Mouse (Mus musculus) hindbrain, embryonic 14.5 days (tissue): ENCODE measurements around the gene Sh3gl2. TPM values are rescaled to one million over a fixed set of nuclear protein-coding genes. Genes with fewer than 3 reads are reported as not detected.

Experiments
- ATAC-seq: fragments of 200-750 bp; cut with Nextera tagmentation; 2 replicates; pipeline ENCODE4 v1.8.0; 2017; ENCODE audit warnings: moderate number of reproducible peaks, mild to moderate bottlenecking, moderate TSS enrichment, moderate library complexity; ENCODE audit not compliant: low FRiP score
- DNase-seq: peaks from one replicate; pipeline ENCODE4 v3.0.0-alpha.2; 2015; ENCODE audit warnings: low spot score
- H3K27ac ChIP-seq: fragments of 300-500 bp; sonication (generic); 2 replicates; pipeline ENCODE4 v1.5.1; 2014; ENCODE audit warnings: mild to moderate bottlenecking, moderate library complexity
- H3K27me3 ChIP-seq: fragments of 300-500 bp; sonication (generic); 2 replicates; pipeline ENCODE4 v1.6.1; 2014; ENCODE audit warnings: mild to moderate bottlenecking, low read length, mixed read lengths; ENCODE audit not compliant: control insufficient read depth, insufficient read depth
- H3K36me3 ChIP-seq: fragments of 300-500 bp; sonication (generic); replicated peaks from 2 replicates; pipeline ENCODE4 v1.6.1; 2014; ENCODE audit not compliant: control insufficient read depth, insufficient read depth
- H3K4me1 ChIP-seq: fragments of 300-500 bp; sonication (generic); replicated peaks from 2 replicates; pipeline ENCODE4 v1.6.1; 2014; ENCODE audit warnings: antibody characterized with exemption, low read length, mixed read lengths; ENCODE audit not compliant: control insufficient read depth, insufficient read depth
- H3K4me2 ChIP-seq: fragments of 300-500 bp; sonication (generic); replicated peaks from 2 replicates; pipeline ENCODE4 v1.6.1; 2014; ENCODE audit warnings: mild to moderate bottlenecking, moderate library complexity
- H3K4me3 ChIP-seq: fragments of 300-500 bp; sonication (generic); replicated peaks from 2 replicates; pipeline ENCODE4 v1.5.1; 2014; ENCODE audit warnings: mild to moderate bottlenecking, low read length
- H3K9ac ChIP-seq: fragments of 300-500 bp; sonication (generic); 2 replicates; pipeline ENCODE4 v1.6.1; 2014
- H3K9me3 ChIP-seq: fragments of 300-500 bp; sonication (generic); 2 replicates; pipeline ENCODE4 v1.6.1; 2016; ENCODE audit warnings: low read length; ENCODE audit not compliant: control insufficient read depth
- WGBS: fragments of 180-500 bp; shearing (Covaris S2); extraction: QIAGEN DNeasy Blood & Tissue Kit; methylation state at CpG from one replicate; pipeline ENCODE4 v1.1.7; 2014; 5-methylcytosine and 5-hydroxymethylcytosine counted together
- polyA plus RNA-seq: library from polyadenylated mRNA; unstranded; fragments of >200 nt; fragmentation: Nextera tagmentation; extraction: Ambion mirVana; gene quantifications from 2 replicates; pipeline ENCODE4 v1.2.1, GENCODE M21; 2014

The Sh3gl2 gene
- polyA plus RNA-seq, 1 experiment from 2014 or later, result 97.4 TPM

- Histone ChIP-seq H3K4me3 (no peak overlapping the region), H3K4me1 (peaks cover 5% of the 10 kb centered on the region; the same call in 1 of the 2 replicates), H3K27me3 (no peaks in the 10 kb centered on the region), H3K27ac (no peak overlapping the region), H3K9ac (no peak overlapping the region), H3K4me2 (no peak overlapping the region), H3K36me3 (no peaks in the 10 kb centered on the region), H3K9me3 (no peaks in the 10 kb centered on the region)
- DNase-seq (no peak), ATAC-seq (no peak)
- WGBS, result 62% methylated on average over 3 of the region's 3 CpGs
These were observed 68.5 kb downstream of the Sh3gl2 start for GRCm38 (mm10) chr4:85273452-85273851.

- 90% methylated on average over 9 of the region's 9 CpGs for WGBS
- Histone ChIP-seq H3K9ac (no peak overlapping the region), H3K27ac (no peak overlapping the region), H3K4me1 (peaks cover 3% of the 10 kb centered on the region; the same call in 1 of the 2 replicates), H3K4me2 (no peak overlapping the region), H3K4me3 (no peak overlapping the region), H3K9me3 (no peaks in the 10 kb centered on the region), H3K36me3 (no peaks in the 10 kb centered on the region), H3K27me3 (no peaks in the 10 kb centered on the region)
- no peak; the same call in 1 of the 2 replicates for ATAC-seq
- no peak for DNase-seq
These were observed 78.2 kb downstream of the Sh3gl2 start for GRCm38 (mm10) chr4:85283151-85283550.

GRCm38 (mm10) chr4:85289990-85290389 lies 85.1 kb downstream of the Sh3gl2 start:
- Histone ChIP-seq H3K9ac (no peak overlapping the region), H3K4me2 (no peak overlapping the region), H3K27ac (no peak overlapping the region), H3K9me3 (no peaks in the 10 kb centered on the region), H3K36me3 (no peaks in the 10 kb centered on the region), H3K4me1 (no peaks in the 10 kb centered on the region), H3K27me3 (no peaks in the 10 kb centered on the region), H3K4me3 (no peak overlapping the region)
- DNase-seq (no peak), ATAC-seq (no peak)
- WGBS, result 73% methylated on average over 1 of the region's 1 CpGs

GRCm38 (mm10) chr4:85291296-85291695 lies 86.4 kb downstream of the Sh3gl2 start:
- Histone ChIP-seq H3K27me3 (no peaks in the 10 kb centered on the region), H3K9me3 (no peaks in the 10 kb centered on the region), H3K4me2 (no peak overlapping the region), H3K4me3 (no peak overlapping the region), H3K4me1 (no peaks in the 10 kb centered on the region), H3K36me3 (no peaks in the 10 kb centered on the region), H3K9ac (no peak overlapping the region), H3K27ac (no peak overlapping the region)
- WGBS, result 87% methylated on average over 4 of the region's 4 CpGs
- no peak for ATAC-seq
- DNase-seq, result no peak

- WGBS, result 66% methylated on average over 3 of the region's 3 CpGs
- no peak overlapping the region for H3K4me2 ChIP-seq
- H3K4me3 ChIP-seq, result no peak overlapping the region
- H3K27me3 ChIP-seq, result no peaks in the 10 kb centered on the region
- H3K36me3 ChIP-seq, result no peaks in the 10 kb centered on the region
- H3K9me3 ChIP-seq, result no peaks in the 10 kb centered on the region
- no peak overlapping the region for H3K9ac ChIP-seq
- ATAC-seq (no peak), DNase-seq (no peak)
- no peak overlapping the region for H3K27ac ChIP-seq
- no peaks in the 10 kb centered on the region for H3K4me1 ChIP-seq
These were observed 88.4 kb downstream of the Sh3gl2 start for GRCm38 (mm10) chr4:85293368-85293767.

GRCm38 (mm10) chr4:85300610-85301405 lies 95.9 kb downstream of the Sh3gl2 start:
- H3K9ac ChIP-seq, result no peak overlapping the region
- peaks cover 7% of the 10 kb centered on the region; the same call in 1 of the 2 replicates for H3K4me1 ChIP-seq
- no peaks in the 10 kb centered on the region for H3K36me3 ChIP-seq
- DNase-seq, result no peak
- H3K27me3 ChIP-seq, result no peaks in the 10 kb centered on the region
- H3K27ac ChIP-seq, result peak overlapping the region; percentile 16; the same call in 1 of the 2 replicates
- no peaks in the 10 kb centered on the region for H3K9me3 ChIP-seq
- 79% methylated on average over 6 of the region's 6 CpGs for WGBS
- no peak overlapping the region for H3K4me2 ChIP-seq
- no peak overlapping the region for H3K4me3 ChIP-seq
- 0 out of 2 replicates have a peak, but pooled peaks have one; percentile 46 for ATAC-seq

GRCm38 (mm10) chr4:85305912-85306573 lies 101.1 kb downstream of the Sh3gl2 start:
- WGBS, result 71% methylated on average over 7 of the region's 7 CpGs
- DNase-seq, result no peak

GRCm38 (mm10) chr4:85319092-85319491 lies 114.2 kb downstream of the Sh3gl2 start:
- Histone ChIP-seq H3K9ac (no peak overlapping the region), H3K27ac (0 out of 2 replicates have a peak overlapping the region, but pooled peaks have one; percentile 20), H3K4me3 (no peak overlapping the region), H3K36me3 (no peaks in the 10 kb centered on the region), H3K4me1 (no peaks in the 10 kb centered on the region), H3K27me3 (no peaks in the 10 kb centered on the region), H3K4me2 (no peak overlapping the region), H3K9me3 (no peaks in the 10 kb centered on the region)
- no peak for DNase-seq
- ATAC-seq, result no peak
- WGBS, result 39% methylated on average over 3 of the region's 3 CpGs

More at GRCm38 (mm10) chr4:85305912-85306573, 101.1 kb downstream of the Sh3gl2 start:
- Histone ChIP-seq H3K4me1 (peaks cover 7% of the 10 kb centered on the region; the same call in 1 of the 2 replicates), H3K9ac (no peak overlapping the region), H3K9me3 (no peaks in the 10 kb centered on the region), H3K27ac (no peak overlapping the region), H3K4me3 (no peak overlapping the region), H3K27me3 (no peaks in the 10 kb centered on the region), H3K36me3 (no peaks in the 10 kb centered on the region), H3K4me2 (no peak overlapping the region)
- no peak for ATAC-seq

- no peaks in the 10 kb centered on the region for H3K27me3 ChIP-seq
- H3K36me3 ChIP-seq, result no peaks in the 10 kb centered on the region
- no peaks in the 10 kb centered on the region for H3K9me3 ChIP-seq
- ATAC-seq (no peak), DNase-seq (no peak)
- H3K4me2 ChIP-seq, result no peak overlapping the region
- H3K4me3 ChIP-seq, result no peak overlapping the region
- H3K4me1 ChIP-seq, result 0 out of 2 replicates have a peak, but pooled peaks cover 6% of the 10 kb centered on the region
- H3K27ac ChIP-seq, result no peak overlapping the region
- WGBS, result 77% methylated on average over 6 of the region's 6 CpGs
- no peak overlapping the region for H3K9ac ChIP-seq
These were observed 120.5 kb downstream of the Sh3gl2 start for GRCm38 (mm10) chr4:85325454-85325853.
